Mouse (Mus musculus): ENCODE measurements around the gene Arfgef3. TPM values are rescaled to one million over a fixed set of nuclear protein-coding genes. Genes with fewer than 3 reads are reported as not detected.
"Not testable (repeated sequence)": the region's sequence is repeated elsewhere in the genome, so short reads cannot be mapped to it uniquely, and the experiment has no call there.

Arfgef3 gene
- polyA plus RNA-seq, 1 experiment from 2014 or later: 0.02 TPM

DNA sequence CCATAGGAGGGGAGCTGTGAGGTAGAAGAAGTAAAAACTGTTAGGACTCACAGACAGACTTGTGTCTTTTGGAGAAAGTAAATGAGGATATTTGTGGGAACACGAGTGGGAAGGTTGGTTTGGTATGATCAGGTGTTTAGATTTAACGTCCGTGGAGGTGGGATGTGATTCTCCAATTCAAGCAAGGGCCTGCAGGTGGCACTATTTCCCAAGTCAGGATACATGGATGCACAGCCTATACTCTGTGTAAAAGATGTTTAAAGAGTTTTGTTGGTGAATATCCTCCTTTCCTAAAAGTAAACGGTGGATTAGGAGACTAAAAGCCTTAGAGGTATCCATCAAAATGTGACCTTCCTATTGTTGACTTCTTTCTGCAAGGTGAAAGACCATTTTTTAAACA, 180.8 kb downstream of the Arfgef3 start:
- Histone ChIP-seq H3K4me2 (no peak overlapping the region), H3K9ac (no peak overlapping the region), H3K4me1 (replicated peaks) (no peaks in the 10 kb centered on the region), H3K27me3 (no peaks in the 10 kb centered on the region), H3K9me3 (replicated peaks) (no peaks in the 10 kb centered on the region), H3K4me3 (replicated peaks) (no peak overlapping the region), H3K27ac (no peak overlapping the region), H3K36me3 (no peaks in the 10 kb centered on the region)
- DNase-seq (no peak), ATAC-seq (ENCODE audit: low read depth) (no peak)
- WGBS (ENCODE audit: insufficient replicate concordance): 3% methylated on average over 4 of the region's 4 CpGs

DNA sequence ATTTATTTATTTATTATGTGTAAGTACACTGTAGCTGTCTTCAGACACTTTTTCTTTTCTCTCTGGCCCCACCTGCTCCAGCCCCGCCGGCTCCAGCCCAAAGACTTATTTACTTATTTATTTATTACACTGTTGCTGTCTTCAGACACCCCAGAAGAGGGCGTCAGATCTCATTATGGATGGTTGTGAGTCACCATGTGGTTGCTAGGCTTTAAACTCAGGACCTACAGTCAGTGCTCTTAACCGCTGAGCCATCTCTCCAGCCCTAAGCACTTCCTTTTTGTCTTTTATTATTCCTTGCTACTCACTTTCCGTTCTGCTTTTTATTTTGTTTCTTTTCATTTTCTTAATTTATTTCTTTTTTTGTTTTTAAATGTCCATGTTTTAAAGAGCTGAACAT, 182.3 kb downstream of the Arfgef3 start:
- 44% methylated on average over 5 of the region's 5 CpGs for WGBS (ENCODE audit: insufficient replicate concordance)
- H3K4me2 ChIP-seq: no peak overlapping the region
- H3K4me3 ChIP-seq (replicated peaks): no peak overlapping the region
- no peak overlapping the region for H3K9ac ChIP-seq
- no peaks in the 10 kb centered on the region for H3K36me3 ChIP-seq
- ATAC-seq (ENCODE audit: low read depth): no peak
- no peak overlapping the region for H3K27ac ChIP-seq
- H3K27me3 ChIP-seq: no peaks in the 10 kb centered on the region
- H3K9me3 ChIP-seq (replicated peaks): no peaks in the 10 kb centered on the region
- no peak for DNase-seq
- no peaks in the 10 kb centered on the region for H3K4me1 ChIP-seq (replicated peaks)

DNA sequence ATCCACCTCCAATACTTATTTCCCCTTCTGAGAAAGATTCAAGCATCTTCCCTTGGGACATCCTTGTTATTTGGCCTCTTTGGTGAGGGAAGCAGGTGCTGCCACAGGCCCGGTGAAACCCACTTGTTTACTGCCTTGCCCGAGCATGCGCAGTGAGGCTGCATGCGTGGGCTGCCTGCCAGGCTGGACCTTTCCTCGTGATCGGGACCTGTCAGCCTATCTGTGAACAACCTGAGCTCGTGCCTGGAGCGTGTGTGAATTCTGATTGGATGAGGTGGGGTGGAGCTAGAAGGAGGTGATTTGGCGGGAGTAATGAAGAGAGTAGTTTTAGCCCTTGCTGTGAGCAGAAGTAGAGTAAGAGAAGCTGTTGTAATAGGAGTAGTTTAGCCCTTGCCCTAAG, 184.7 kb downstream of the Arfgef3 start:
- H3K27ac ChIP-seq; ATAC-seq (ENCODE audit: low read depth); H3K4me1 ChIP-seq (replicated peaks); DNase-seq; H3K9me3 ChIP-seq (replicated peaks); H3K9ac ChIP-seq; H3K36me3 ChIP-seq; H3K27me3 ChIP-seq; H3K4me3 ChIP-seq (replicated peaks); H3K4me2 ChIP-seq: not testable (repeated sequence)
- WGBS (ENCODE audit: insufficient replicate concordance): 59% methylated on average over 9 of the region's 9 CpGs

DNA sequence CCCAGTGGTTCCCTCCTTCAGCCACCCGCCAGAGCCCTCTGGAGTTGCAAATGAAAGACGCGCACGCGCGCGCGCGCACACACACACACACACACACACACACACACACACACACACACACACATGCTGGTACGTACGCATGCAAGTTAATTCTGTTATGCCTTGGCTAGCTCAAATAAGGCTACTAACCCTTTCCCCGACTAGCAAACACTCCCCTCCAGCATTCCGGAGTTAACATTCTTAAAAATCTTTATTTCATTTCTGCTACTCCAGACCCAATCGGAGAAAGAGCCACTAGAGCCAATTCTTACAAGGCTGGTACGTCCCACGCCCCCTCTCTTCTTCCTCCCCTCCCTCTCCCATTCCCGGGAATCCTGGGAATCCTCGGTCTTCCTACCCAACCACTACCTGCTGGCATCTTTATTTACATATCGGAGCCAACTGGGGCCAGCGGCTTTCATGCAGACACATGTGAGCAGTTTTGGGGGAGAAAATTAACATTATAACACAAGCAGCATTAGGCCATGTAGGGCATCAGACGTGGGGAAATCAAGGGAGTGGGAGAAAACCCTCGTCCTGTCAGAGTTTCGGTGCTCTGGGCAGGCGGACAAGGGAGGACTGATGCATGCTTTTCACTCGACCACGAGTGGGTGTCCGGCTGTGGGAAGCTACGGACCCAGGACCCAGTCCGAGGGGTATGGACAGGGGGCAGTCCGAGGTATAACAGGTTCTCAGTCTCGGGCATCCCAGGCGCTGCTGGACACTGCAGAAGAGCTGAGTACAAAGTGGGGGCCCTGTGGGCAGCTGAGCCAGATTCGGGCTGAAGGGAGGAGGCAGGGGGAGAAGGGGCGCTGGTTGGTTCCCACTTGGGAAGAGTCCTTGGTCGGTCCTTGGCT, 194.2 kb downstream of the Arfgef3 start:
- WGBS (ENCODE audit: insufficient replicate concordance): 12% methylated on average over 32 of the region's 35 CpGs
- no peak for DNase-seq
- peaks cover 4% of the 10 kb centered on the region; the same call in 1 of the 2 replicates for H3K4me1 ChIP-seq (replicated peaks)
- no peaks in the 10 kb centered on the region for H3K9me3 ChIP-seq (replicated peaks)
- no peak overlapping the region for H3K27ac ChIP-seq
- ATAC-seq (ENCODE audit: low read depth): no peak
- H3K9ac ChIP-seq: no peak overlapping the region
- peak overlapping the region; percentile 29 for H3K4me3 ChIP-seq (replicated peaks)
- H3K27me3 ChIP-seq: peaks cover 9% of the 10 kb centered on the region
- H3K36me3 ChIP-seq: no peaks in the 10 kb centered on the region
- peak overlapping the region; percentile 49 for H3K4me2 ChIP-seq

DNA sequence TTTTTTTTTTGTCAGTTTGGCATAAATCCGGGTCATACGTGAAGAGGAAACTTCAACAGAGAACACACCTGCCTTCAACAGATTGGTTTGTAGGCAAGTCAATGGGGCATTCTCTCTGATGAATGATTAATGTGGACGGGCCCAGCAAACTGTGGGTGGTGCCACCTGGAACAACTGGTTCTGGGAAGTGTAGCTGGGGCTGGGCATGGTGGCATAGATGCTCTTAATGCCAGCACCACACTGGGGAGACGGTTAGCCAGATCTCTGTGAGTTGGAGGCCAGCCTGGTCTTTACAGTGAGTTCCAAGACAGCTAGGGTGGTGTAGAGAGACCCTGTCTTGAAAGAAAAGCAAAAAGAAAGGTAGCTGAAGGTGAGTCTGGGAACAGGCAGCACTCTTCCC, 196.4 kb downstream of the Arfgef3 start:
- no peaks in the 10 kb centered on the region for H3K36me3 ChIP-seq
- H3K4me2 ChIP-seq: no peak overlapping the region
- H3K9ac ChIP-seq: no peak overlapping the region
- H3K4me1 ChIP-seq (replicated peaks): peaks cover 4% of the 10 kb centered on the region; the same call in 1 of the 2 replicates
- no peak for DNase-seq
- 63% methylated on average over 4 of the region's 4 CpGs for WGBS (ENCODE audit: insufficient replicate concordance)
- H3K9me3 ChIP-seq (replicated peaks): no peaks in the 10 kb centered on the region
- H3K4me3 ChIP-seq (replicated peaks): no peak overlapping the region
- H3K27ac ChIP-seq: no peak overlapping the region
- ATAC-seq (ENCODE audit: low read depth): no peak
- H3K27me3 ChIP-seq: peaks cover 11% of the 10 kb centered on the region

DNA sequence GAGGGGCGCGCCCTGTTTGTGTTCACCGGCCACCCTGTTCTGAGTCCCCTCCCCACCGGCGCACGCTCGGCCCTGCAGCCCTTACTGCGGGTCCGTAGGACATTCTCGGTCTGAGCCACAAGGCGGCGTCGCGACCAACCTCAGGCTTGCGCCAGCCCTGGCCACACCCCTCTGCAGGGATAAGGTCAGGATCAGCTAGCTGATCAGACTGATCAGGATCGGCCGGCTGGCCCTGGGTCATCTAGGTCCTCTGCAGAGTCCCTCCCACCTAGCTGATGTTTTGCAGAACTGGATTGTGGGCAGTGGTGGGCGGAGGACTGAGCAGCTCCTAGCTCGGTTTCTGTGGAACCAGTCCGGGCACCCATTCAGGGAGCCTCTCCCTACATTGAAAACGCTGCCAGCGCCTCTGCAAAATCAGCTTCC, 197.9 kb downstream of the Arfgef3 start, which contains the start of gene Hebp2:
Gene Hebp2 (minus strand): TSS at position 264 of the 423 bp plus-strand sequence.
- peak within 1 kb of the TSS; percentile 47 for H3K9ac ChIP-seq

DNA sequence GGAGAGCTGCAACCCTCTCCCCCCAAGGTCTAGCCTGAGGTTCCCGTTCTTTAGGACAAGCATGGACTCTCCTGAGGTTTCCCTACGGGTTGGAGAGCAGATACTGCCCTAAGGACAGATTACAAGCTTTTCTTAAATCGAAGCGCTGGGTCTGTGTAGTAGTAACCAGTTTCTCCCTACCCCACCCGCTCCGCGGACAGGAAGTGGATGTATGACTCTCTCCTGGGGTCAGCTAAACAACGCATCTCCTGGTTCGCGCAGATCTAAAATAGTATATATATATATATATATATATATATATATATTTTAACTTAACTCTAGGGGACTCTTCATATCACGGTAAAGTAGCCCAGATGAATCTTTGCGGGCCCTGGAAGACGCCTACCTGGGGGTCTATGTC, 198.4 kb downstream of the Arfgef3 start:
- DNase-seq (no peak), ATAC-seq (ENCODE audit: low read depth) (peak; percentile 18; the same call in 1 of the 2 replicates)
- no peak overlapping the region for H3K27ac ChIP-seq
- peak overlapping the region; percentile 70 for H3K4me2 ChIP-seq
- H3K27me3 ChIP-seq: peaks cover 11% of the 10 kb centered on the region
- peak overlapping the region; percentile 58 for H3K4me3 ChIP-seq (replicated peaks)
- no peaks in the 10 kb centered on the region for H3K9me3 ChIP-seq (replicated peaks)
- 5% methylated on average over 13 of the region's 13 CpGs for WGBS (ENCODE audit: insufficient replicate concordance)
- H3K9ac ChIP-seq: 0 out of 2 replicates have a peak overlapping the region, but pooled peaks have one; percentile 47
- H3K36me3 ChIP-seq: no peaks in the 10 kb centered on the region
- H3K4me1 ChIP-seq (replicated peaks): peaks cover 4% of the 10 kb centered on the region; the same call in 1 of the 2 replicates

More for the DNA sequence above, 197.9 kb downstream of the Arfgef3 start, which contains the start of gene Hebp2:
- Histone ChIP-seq H3K36me3 (no peaks in the 10 kb centered on the region), H3K4me2 (peak within 1 kb of the TSS; percentile 70), H3K27me3 (peaks cover 11% of the 10 kb centered on the region), H3K4me1 (replicated peaks) (peaks cover 4% of the 10 kb centered on the region; the same call in 1 of the 2 replicates), H3K9me3 (replicated peaks) (no peaks in the 10 kb centered on the region), H3K4me3 (replicated peaks) (peak within 1 kb of the TSS; percentile 58), H3K27ac (no peak within 1 kb of the TSS)
- WGBS (ENCODE audit: insufficient replicate concordance): 2% methylated on average over 22 of the region's 22 CpGs
- DNase-seq (peak; percentile 34), ATAC-seq (ENCODE audit: low read depth) (peak; percentile 85)

DNA sequence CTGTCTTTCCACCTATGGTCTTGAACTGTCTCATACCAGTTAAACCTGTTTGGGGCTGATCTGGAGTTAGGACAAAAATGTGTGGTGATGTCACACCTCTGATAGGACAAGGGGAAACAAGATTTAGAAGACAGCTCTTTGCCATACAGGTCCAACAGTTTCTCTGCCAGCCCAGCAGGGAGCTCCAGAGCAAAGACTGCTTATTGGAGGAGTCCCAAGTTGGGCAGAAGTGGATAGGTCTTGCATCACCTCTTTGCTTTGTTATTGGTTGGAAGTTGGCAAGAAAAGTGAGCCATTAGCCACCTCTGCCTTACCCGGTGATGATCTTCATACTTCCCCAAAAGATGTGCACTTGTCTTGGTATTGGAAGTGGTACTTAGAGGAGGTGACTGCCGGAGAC, 206.9 kb downstream of the Arfgef3 start:
- Histone ChIP-seq H3K4me3 (replicated peaks) (no peak overlapping the region), H3K9ac (no peak overlapping the region), H3K4me2 (no peak overlapping the region), H3K27me3 (no peaks in the 10 kb centered on the region), H3K9me3 (replicated peaks) (no peaks in the 10 kb centered on the region), H3K36me3 (no peaks in the 10 kb centered on the region), H3K27ac (no peak overlapping the region), H3K4me1 (replicated peaks) (no peaks in the 10 kb centered on the region)
- WGBS (ENCODE audit: insufficient replicate concordance): 70% methylated on average over 2 of the region's 2 CpGs
- no peak for ATAC-seq (ENCODE audit: low read depth)
- no peak for DNase-seq

DNA sequence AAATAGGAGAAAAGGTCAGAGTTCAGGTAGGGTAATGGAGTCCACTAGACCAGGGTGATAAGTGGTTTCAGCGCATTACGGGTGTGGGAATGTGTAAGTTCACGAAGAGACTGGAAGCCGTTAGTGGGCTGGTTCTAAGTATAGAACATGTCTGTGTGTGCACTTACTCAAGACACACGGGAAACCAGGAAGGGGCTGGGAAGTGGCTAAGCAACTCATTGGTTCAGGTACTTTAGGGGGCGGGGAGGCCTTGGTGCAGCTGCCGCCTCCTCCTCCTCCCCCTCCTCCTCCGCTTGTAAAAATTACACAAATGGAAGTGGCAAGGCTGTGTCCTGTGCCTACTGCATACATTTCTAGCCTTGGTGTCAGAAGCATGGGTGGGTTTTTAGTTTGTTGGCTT, 211.5 kb downstream of the Arfgef3 start:
- WGBS (ENCODE audit: insufficient replicate concordance): 51% methylated on average over 8 of the region's 8 CpGs
- Histone ChIP-seq H3K27ac (no peak overlapping the region), H3K4me2 (no peak overlapping the region), H3K4me1 (replicated peaks) (no peaks in the 10 kb centered on the region), H3K27me3 (no peaks in the 10 kb centered on the region), H3K9me3 (replicated peaks) (no peaks in the 10 kb centered on the region), H3K9ac (no peak overlapping the region), H3K4me3 (replicated peaks) (no peak overlapping the region), H3K36me3 (peaks cover 7% of the 10 kb centered on the region; the same call in 1 of the 2 replicates)
- DNase-seq (no peak), ATAC-seq (ENCODE audit: low read depth) (no peak)

Measured in liver, embryonic 13.5 days (tissue).